Comparison of ENCODE assay signal across 10 mouse cellular contexts in the genomic region with DNA sequence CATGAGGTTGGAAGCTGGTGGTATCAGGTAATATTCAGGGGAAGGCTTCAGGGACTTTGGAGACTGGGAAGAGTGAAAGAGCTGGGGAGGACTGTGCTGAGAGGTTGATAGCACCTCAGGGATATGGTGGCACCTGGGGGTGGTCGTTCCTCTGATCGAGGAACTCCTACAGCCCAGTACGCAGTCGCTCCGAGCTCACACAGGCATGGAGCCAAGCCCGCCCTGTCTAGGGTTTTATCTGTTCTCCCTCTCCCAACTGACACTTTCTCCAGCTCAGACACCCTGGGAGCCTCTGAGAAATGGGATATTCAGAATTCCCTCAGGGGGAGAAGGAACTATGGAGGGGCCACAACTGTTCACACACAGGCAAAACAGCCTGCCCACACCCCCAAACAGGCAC. TPM values are rescaled to one million over a fixed set of nuclear protein-coding genes. Genes with fewer than 3 reads are reported as not detected.
DNase-seq lines count a peak whose midpoint lies in the region; ATAC-seq lines count a peak whose summit lies in the region.
"Had no signal": no experiment of that assay in that cellular context is flagged by ENCODE, and none has a peak within 500 bp of the region (broad histone marks: within the 10 kb centered on the region; RNA-seq: fewer than 3 reads in every experiment).

No protein-coding gene starts in this region.

- H3K4me1 ChIP-seq in kidney, embryonic 15.5 days = peaks cover 25% of the 10 kb centered on the region
- peaks cover 25% of the 10 kb centered on the region for H3K4me1 ChIP-seq in hindbrain, embryonic 12.5 days

- no peak overlapping the region for H3K9ac ChIP-seq in kidney, embryonic 15.5 days
- no peak overlapping the region for H3K9ac ChIP-seq in hindbrain, embryonic 12.5 days
- H3K9ac ChIP-seq: limb, embryonic 13.5 days had no signal

- no peak for ATAC-seq in kidney, embryonic 15.5 days (replicated peaks; ENCODE audit: low FRiP score)
- ATAC-seq in hindbrain, embryonic 12.5 days (ENCODE audit: low FRiP score) = no peak

- no peak overlapping the region for H3K4me2 ChIP-seq in kidney, embryonic 15.5 days
- H3K4me2 ChIP-seq in hindbrain, embryonic 12.5 days (replicated peaks) = no peak overlapping the region
- H3K4me2 ChIP-seq: limb, embryonic 13.5 days had no signal

- no peak for DNase-seq in kidney, adult 8-10 months
- peak; percentile 57 for DNase-seq in brain, adult 2 months (ENCODE audit: low read depth, low spot score)
- peak; percentile 74 to 76 for DNase-seq in cerebellum, postnatal 10 days
- DNase-seq in ovary, postnatal 10 days (ENCODE audit: low spot score) = no peak
- DNase-seq in layer of hippocampus, postnatal 36 days = no peak

- H3K27ac ChIP-seq in kidney, embryonic 15.5 days = peak overlapping the region; percentile 20; the same call in 1 of the 2 replicates
- H3K27ac ChIP-seq in hindbrain, embryonic 12.5 days = peak overlapping the region; percentile 67
- H3K27ac ChIP-seq: heart, adult 2 months; limb, embryonic 13.5 days had no signal

- no peaks in the 10 kb centered on the region for H3K36me3 ChIP-seq in kidney, embryonic 15.5 days
- no peaks in the 10 kb centered on the region for H3K36me3 ChIP-seq in hindbrain, embryonic 12.5 days
- H3K36me3 ChIP-seq: limb, embryonic 13.5 days had no signal

- 53% methylated on average over 6 of the region's 6 CpGs for WGBS in kidney, embryonic 15.5 days
- WGBS in hindbrain, embryonic 12.5 days = 82% methylated on average over 6 of the region's 6 CpGs

- no peaks in the 10 kb centered on the region for H3K9me3 ChIP-seq in kidney, embryonic 15.5 days (replicated peaks)
- H3K9me3 ChIP-seq in hindbrain, embryonic 12.5 days (replicated peaks) = no peaks in the 10 kb centered on the region

- no peak overlapping the region for H3K4me3 ChIP-seq in kidney, embryonic 15.5 days (replicated peaks)
- H3K4me3 ChIP-seq in hindbrain, embryonic 12.5 days = no peak overlapping the region
- H3K4me3 ChIP-seq: heart, adult 2 months; limb, embryonic 13.5 days had no signal

- H3K27me3 ChIP-seq in kidney, embryonic 15.5 days = no peaks in the 10 kb centered on the region
- no peaks in the 10 kb centered on the region for H3K27me3 ChIP-seq in hindbrain, embryonic 12.5 days
- H3K27me3 ChIP-seq: limb, embryonic 13.5 days had no signal

RNA-seq across cellular contexts. Expression of a gene that starts 25.2 kb away (rescaled TPM):
- 10.1 and 11.9 TPM in 2 replicates for polyA plus RNA-seq in kidney, embryonic 15.5 days (2015; fragmentation: Nextera tagmentation; extraction: Ambion mirVana)
- 10.9 and 11.8 TPM in 2 replicates for polyA plus RNA-seq in hindbrain, embryonic 12.5 days (2016; fragmentation: Nextera tagmentation; extraction: Ambion mirVana)
- 10 to 100 TPM; 74.5 to 80.8 TPM for total RNA-seq in layer of hippocampus, postnatal 36 days (2021)

RNA-seq across cellular contexts. Expression of a gene that starts 29.1 kb away (rescaled TPM):
- polyA plus RNA-seq in kidney, embryonic 15.5 days (2015; fragmentation: Nextera tagmentation; extraction: Ambion mirVana) = not detected in 2 replicates
- polyA plus RNA-seq in hindbrain, embryonic 12.5 days (2016; fragmentation: Nextera tagmentation; extraction: Ambion mirVana) = not detected in 2 replicates
- total RNA-seq in layer of hippocampus, postnatal 36 days (2021) = not detected
- total RNA-seq: heart, adult 2 months had no signal
- polyA plus RNA-seq: heart, adult 2 months; limb, embryonic 13.5 days; urinary bladder, adult 2 months had no signal

RNA-seq across cellular contexts. Expression of a gene that starts 40.6 kb away (rescaled TPM):
- polyA plus RNA-seq in kidney, embryonic 15.5 days (2015; fragmentation: Nextera tagmentation; extraction: Ambion mirVana) = 1.1 and 1.2 TPM in 2 replicates
- polyA plus RNA-seq in hindbrain, embryonic 12.5 days (2016; fragmentation: Nextera tagmentation; extraction: Ambion mirVana) = 0.74 and 0.81 TPM in 2 replicates
- total RNA-seq in layer of hippocampus, postnatal 36 days (2021) = 1 to 10 TPM; 1.6 to 3.3 TPM

Comparison
In these comparisons a context has a peak if more than half of its experiments do, and no peak if none do; other contexts are left out.
1. DNase-seq: peak in brain, adult 2 months (single experiment) and cerebellum, postnatal 10 days (2 of 2); none in kidney, adult 8-10 months (0 of 2), ovary, postnatal 10 days (single experiment) and layer of hippocampus, postnatal 36 days (0 of 2).